Mouse (Mus musculus) kidney, postnatal 0 days (tissue): Measurements from ENCODE around the gene Noxred1. TPM values are rescaled to one million over a fixed set of nuclear protein-coding genes. Genes with fewer than 3 reads are reported as not detected.

Source experiments
- ATAC-seq: fragments of 200-750 bp; cut with Nextera tagmentation; replicated peaks from 2 replicates; pipeline ENCODE4 v1.8.0; 2017; ENCODE audit warnings: low read depth, moderate number of reproducible peaks, moderate TSS enrichment, moderate library complexity; ENCODE audit not compliant: low FRiP score
- DNase-seq: peaks from one replicate; pipeline ENCODE4 v3.0.0-alpha.2; 2016; ENCODE audit warnings: low spot score
- H3K27ac ChIP-seq: fragments of 300-500 bp; sonication (generic); 2 replicates; pipeline ENCODE4 v1.5.1; 2014; ENCODE audit warnings: mild to moderate bottlenecking
- H3K27me3 ChIP-seq: fragments of 300-500 bp; sonication (generic); 2 replicates; pipeline ENCODE4 v1.6.1; 2014; ENCODE audit warnings: low read length, mixed read lengths; ENCODE audit not compliant: insufficient read depth
- H3K36me3 ChIP-seq: fragments of 300-500 bp; sonication (generic); 2 replicates; pipeline ENCODE4 v1.6.1; 2014; ENCODE audit warnings: low read length, mixed read lengths; ENCODE audit not compliant: insufficient read depth
- H3K4me1 ChIP-seq: fragments of 300-500 bp; sonication (generic); replicated peaks from 2 replicates; pipeline ENCODE4 v1.6.1; 2014; ENCODE audit warnings: antibody characterized with exemption, low read length, mixed read lengths; ENCODE audit not compliant: insufficient read depth
- H3K4me2 ChIP-seq: fragments of 300-500 bp; sonication (generic); 2 replicates; pipeline ENCODE4 v1.6.1; 2014; ENCODE audit warnings: mild to moderate bottlenecking, low read length, moderate library complexity, mixed read lengths
- H3K4me3 ChIP-seq: fragments of 300-500 bp; sonication (generic); replicated peaks from 2 replicates; pipeline ENCODE4 v1.5.1; 2014; ENCODE audit warnings: low read depth, low read length
- H3K9ac ChIP-seq: fragments of 300-500 bp; sonication (generic); 2 replicates; pipeline ENCODE4 v1.6.1; 2014; ENCODE audit warnings: low read depth, low read length
- H3K9me3 ChIP-seq: fragments of 300-500 bp; sonication (generic); replicated peaks from 2 replicates; pipeline ENCODE4 v1.6.1; 2016; ENCODE audit warnings: low read length, inconsistent platforms, mixed read lengths
- CTCF ChIP-seq: IDR thresholded peaks from 2 replicates; pipeline ENCODE4 v1.5.1; 2016; ENCODE audit warnings: antibody characterized with exemption, low read depth, mild to moderate bottlenecking, moderate library complexity
- WGBS: fragments of 180-500 bp; shearing (Covaris S2); extraction: QIAGEN DNeasy Blood & Tissue Kit; methylation state at CpG from one replicate; pipeline ENCODE4 v1.1.7; 2014; 5-methylcytosine and 5-hydroxymethylcytosine counted together
- polyA plus RNA-seq: library from polyadenylated mRNA; unstranded; fragments of >200 nt; fragmentation: Nextera tagmentation; extraction: Ambion mirVana; gene quantifications from 2 replicates; pipeline ENCODE4 v1.2.1, GENCODE M21; 2015

Gene Noxred1
- polyA plus RNA-seq, 1 experiment from 2014 or later, result not detected

GRCm38 (mm10) chr12:87199206-87199972 is 39.1 kb downstream of the Noxred1 start, which contains the start of gene Samd15:
Gene Samd15 (plus strand): TSS chr12:87199723.
- Histone ChIP-seq H3K4me2 (peak within 1 kb of the TSS; percentile 81), H3K27ac (peak within 1 kb of the TSS; percentile 77), H3K4me3 (peak within 1 kb of the TSS; percentile 88), H3K4me1 (no peaks in the 10 kb centered on the region), H3K36me3 (no peaks in the 10 kb centered on the region), H3K9ac (peak within 1 kb of the TSS; percentile 87), H3K9me3 (no peaks in the 10 kb centered on the region), H3K27me3 (no peaks in the 10 kb centered on the region)
- ATAC-seq (peak; percentile 52; the same call in 1 of the 2 replicates), DNase-seq (peak; percentile 57)
- WGBS, result under 1% methylated on average over 38 of the region's 38 CpGs
- TF ChIP-seq CTCF, result no peak

GRCm38 (mm10) chr12:87198792-87199191 is 39.7 kb downstream of the Noxred1 start:
- Histone ChIP-seq H3K36me3 (no peaks in the 10 kb centered on the region), H3K4me1 (no peaks in the 10 kb centered on the region), H3K27me3 (no peaks in the 10 kb centered on the region), H3K27ac (no peak overlapping the region), H3K4me2 (peak overlapping the region; percentile 81), H3K9me3 (no peaks in the 10 kb centered on the region), H3K9ac (no peak overlapping the region), H3K4me3 (peak overlapping the region; percentile 88; the same call in 1 of the 2 replicates)
- ATAC-seq (no peak), DNase-seq (no peak)
- 45% methylated on average over 6 of the region's 6 CpGs for WGBS
- no peak for TF ChIP-seq CTCF

GRCm38 (mm10) chr12:87196310-87196709 is 42.2 kb downstream of the Noxred1 start:
- ATAC-seq (no peak), DNase-seq (no peak)
- H3K9ac ChIP-seq, result no peak overlapping the region
- no peaks in the 10 kb centered on the region for H3K9me3 ChIP-seq
- H3K36me3 ChIP-seq, result no peaks in the 10 kb centered on the region
- no peak overlapping the region for H3K4me2 ChIP-seq
- H3K4me3 ChIP-seq, result no peak overlapping the region
- TF ChIP-seq CTCF, result no peak
- H3K4me1 ChIP-seq, result no peaks in the 10 kb centered on the region
- H3K27me3 ChIP-seq, result no peaks in the 10 kb centered on the region
- no peak overlapping the region for H3K27ac ChIP-seq

- Histone ChIP-seq H3K4me3 (no peak overlapping the region), H3K36me3 (no peaks in the 10 kb centered on the region), H3K27me3 (no peaks in the 10 kb centered on the region), H3K4me1 (no peaks in the 10 kb centered on the region), H3K9me3 (no peaks in the 10 kb centered on the region), H3K27ac (no peak overlapping the region), H3K4me2 (no peak overlapping the region), H3K9ac (no peak overlapping the region)
- WGBS, result 74% methylated on average over 1 of the region's 1 CpGs
- ATAC-seq (no peak), DNase-seq (no peak)
- TF ChIP-seq CTCF, result no peak
Observed at GRCm38 (mm10) chr12:87195069-87195468, 43.5 kb downstream of the Noxred1 start.

- no peak for DNase-seq
- Histone ChIP-seq H3K27ac (no peak overlapping the region), H3K27me3 (no peaks in the 10 kb centered on the region), H3K4me3 (no peak overlapping the region), H3K9me3 (no peaks in the 10 kb centered on the region), H3K4me2 (no peak overlapping the region), H3K9ac (no peak overlapping the region), H3K36me3 (no peaks in the 10 kb centered on the region), H3K4me1 (no peaks in the 10 kb centered on the region)
- 97% methylated on average over 3 of the region's 3 CpGs for WGBS
- no peak for ATAC-seq
- TF ChIP-seq CTCF, result no peak
Observed at GRCm38 (mm10) chr12:87193008-87193407, 45.5 kb downstream of the Noxred1 start.

- Histone ChIP-seq H3K4me2 (no peak overlapping the region), H3K9ac (no peak overlapping the region), H3K27me3 (no peaks in the 10 kb centered on the region), H3K27ac (no peak overlapping the region), H3K9me3 (no peaks in the 10 kb centered on the region), H3K4me1 (no peaks in the 10 kb centered on the region), H3K36me3 (peaks cover 8% of the 10 kb centered on the region; the same call in 1 of the 2 replicates), H3K4me3 (no peak overlapping the region)
- no peak for TF ChIP-seq CTCF
- WGBS, result 87% methylated on average over 4 of the region's 4 CpGs
- ATAC-seq (no peak), DNase-seq (no peak)
Observed at GRCm38 (mm10) chr12:87177631-87178030, 60.9 kb downstream of the Noxred1 start.
